Mouse (Mus musculus) lung, postnatal 0 days (tissue): ENCODE data around the gene Slc1a2. TPM values are rescaled to one million over a fixed set of nuclear protein-coding genes. Genes with fewer than 3 reads are reported as not detected.

Experiments used
- ATAC-seq: fragments of 200-750 bp; cut with Nextera tagmentation; 2 replicates; pipeline ENCODE4 v1.8.0; 2017; ENCODE audit warnings: moderate library complexity
- DNase-seq: peaks from one replicate; pipeline ENCODE4 v3.0.0-alpha.2; 2016; ENCODE audit warnings: low spot score
- H3K27ac ChIP-seq: fragments of 300-500 bp; sonication (generic); 2 replicates; pipeline ENCODE4 v1.5.1; 2014; ENCODE audit warnings: antibody characterized with exemption, mild to moderate bottlenecking, low read length, mixed read lengths
- H3K27me3 ChIP-seq: fragments of 300-500 bp; sonication (generic); replicated peaks from 2 replicates; pipeline ENCODE4 v1.6.1; 2014; ENCODE audit warnings: low read length, mixed read lengths; ENCODE audit not compliant: insufficient read depth
- H3K36me3 ChIP-seq: fragments of 300-500 bp; sonication (generic); 2 replicates; pipeline ENCODE4 v1.6.1; 2014; ENCODE audit warnings: low read length, mixed read lengths; ENCODE audit not compliant: insufficient read depth
- H3K4me1 ChIP-seq: fragments of 300-500 bp; sonication (generic); 2 replicates; pipeline ENCODE4 v1.6.1; 2014; ENCODE audit warnings: antibody characterized with exemption, low read depth, low read length, mixed read lengths; ENCODE audit not compliant: insufficient read depth
- H3K4me2 ChIP-seq: fragments of 300-500 bp; sonication (generic); replicated peaks from 2 replicates; pipeline ENCODE4 v1.6.1; 2014; ENCODE audit warnings: low read depth, mild to moderate bottlenecking, low read length, moderate library complexity, mixed read lengths
- H3K4me3 ChIP-seq: fragments of 300-500 bp; sonication (generic); 2 replicates; pipeline ENCODE4 v1.5.1; 2014; ENCODE audit warnings: low read depth, low read length
- H3K9ac ChIP-seq: fragments of 300-500 bp; sonication (generic); replicated peaks from 2 replicates; pipeline ENCODE4 v1.6.1; 2014; ENCODE audit warnings: low read depth, mild to moderate bottlenecking
- H3K9me3 ChIP-seq: fragments of 300-500 bp; sonication (generic); 2 replicates; pipeline ENCODE4 v1.6.1; 2016; ENCODE audit warnings: low read length, mixed read lengths
- CTCF ChIP-seq: IDR thresholded peaks from 2 replicates; pipeline ENCODE4 v1.5.1; 2016; ENCODE audit warnings: antibody characterized with exemption, mild to moderate bottlenecking
- EP300 ChIP-seq: IDR thresholded peaks from 2 replicates; pipeline ENCODE4 v1.6.1; 2016; ENCODE audit warnings: antibody characterized with exemption, mild to moderate bottlenecking, control low read depth
- WGBS: fragments of 180-500 bp; shearing (Covaris S2); extraction: QIAGEN DNeasy Blood & Tissue Kit; methylation state at CpG from one replicate; pipeline ENCODE4 v1.1.7; 2014; 5-methylcytosine and 5-hydroxymethylcytosine counted together
- polyA plus RNA-seq: library from polyadenylated mRNA; unstranded; fragments of >200 nt; fragmentation: Nextera tagmentation; extraction: Ambion mirVana; gene quantifications from 2 replicates; pipeline ENCODE4 v1.2.1, GENCODE M21; 2015

Slc1a2 gene
- polyA plus RNA-seq, result 0.50 and 0.87 TPM in 2 replicates

- DNase-seq, result peak; percentile 23
- no peak within 1 kb of the TSS for H3K27ac ChIP-seq
- no peak for ATAC-seq
- no peak within 1 kb of the TSS for H3K9ac ChIP-seq
- H3K9me3 ChIP-seq, result no peaks in the 10 kb centered on the region
- peak within 1 kb of the TSS; percentile 53 for H3K4me3 ChIP-seq
- no peaks in the 10 kb centered on the region for H3K4me1 ChIP-seq
- under 1% methylated on average over 19 of the region's 20 CpGs for WGBS
- H3K27me3 ChIP-seq, result peaks cover 19% of the 10 kb centered on the region
- no peaks in the 10 kb centered on the region for H3K36me3 ChIP-seq
- H3K4me2 ChIP-seq, result peak within 1 kb of the TSS; percentile 95
- TF ChIP-seq EP300, result no peak
- no peak for TF ChIP-seq CTCF
Observed at GRCm38 (mm10) chr2:102658163-102658660, at the start of gene Slc1a2. Gene Slc1a2 (plus strand): TSS chr2:102658659.

GRCm38 (mm10) chr2:102610485-102610884 lies 48.0 kb upstream of the Slc1a2 start:
- no peaks in the 10 kb centered on the region for H3K27me3 ChIP-seq
- TF ChIP-seq CTCF (no peak), EP300 (no peak)
- WGBS, result 93% methylated on average over 4 of the region's 4 CpGs
- H3K4me3 ChIP-seq, result no peak overlapping the region
- ATAC-seq (no peak), DNase-seq (no peak)
- H3K4me1 ChIP-seq, result no peaks in the 10 kb centered on the region
- no peaks in the 10 kb centered on the region for H3K36me3 ChIP-seq
- no peak overlapping the region for H3K27ac ChIP-seq
- H3K4me2 ChIP-seq, result no peak overlapping the region
- H3K9me3 ChIP-seq, result no peaks in the 10 kb centered on the region
- H3K9ac ChIP-seq, result no peak overlapping the region

GRCm38 (mm10) chr2:102616637-102617036 lies 41.8 kb upstream of the Slc1a2 start:
- DNase-seq (no peak), ATAC-seq (no peak)
- Histone ChIP-seq H3K27ac (no peak overlapping the region), H3K4me1 (no peaks in the 10 kb centered on the region), H3K4me2 (no peak overlapping the region), H3K27me3 (no peaks in the 10 kb centered on the region), H3K9me3 (no peaks in the 10 kb centered on the region), H3K4me3 (no peak overlapping the region), H3K36me3 (no peaks in the 10 kb centered on the region), H3K9ac (no peak overlapping the region)
- TF ChIP-seq CTCF (no peak), EP300 (no peak)
- 53% methylated on average over 2 of the region's 2 CpGs for WGBS

GRCm38 (mm10) chr2:102620744-102621429 lies 37.6 kb upstream of the Slc1a2 start:
- Histone ChIP-seq H3K27ac (no peak overlapping the region), H3K4me1 (no peaks in the 10 kb centered on the region), H3K36me3 (no peaks in the 10 kb centered on the region), H3K9me3 (no peaks in the 10 kb centered on the region), H3K27me3 (no peaks in the 10 kb centered on the region), H3K4me2 (no peak overlapping the region), H3K9ac (no peak overlapping the region), H3K4me3 (no peak overlapping the region)
- no peak for ATAC-seq
- WGBS, result 84% methylated on average over 12 of the region's 12 CpGs
- no peak for TF ChIP-seq CTCF
- no peak for TF ChIP-seq EP300
- DNase-seq, result no peak

- Histone ChIP-seq H3K9me3 (no peaks in the 10 kb centered on the region), H3K27ac (no peak overlapping the region), H3K9ac (no peak overlapping the region), H3K4me1 (no peaks in the 10 kb centered on the region), H3K4me2 (no peak overlapping the region), H3K27me3 (no peaks in the 10 kb centered on the region), H3K4me3 (no peak overlapping the region), H3K36me3 (no peaks in the 10 kb centered on the region)
- ATAC-seq, result no peak
- WGBS, result 77% methylated on average over 5 of the region's 5 CpGs
- DNase-seq, result no peak
- TF ChIP-seq CTCF (no peak), EP300 (no peak)
Observed at GRCm38 (mm10) chr2:102622176-102622575, 36.3 kb upstream of the Slc1a2 start.

GRCm38 (mm10) chr2:102622943-102623342 lies 35.5 kb upstream of the Slc1a2 start:
- no peaks in the 10 kb centered on the region for H3K36me3 ChIP-seq
- no peak overlapping the region for H3K27ac ChIP-seq
- DNase-seq (no peak), ATAC-seq (no peak)
- TF ChIP-seq EP300, result no peak
- H3K9me3 ChIP-seq, result no peaks in the 10 kb centered on the region
- no peak overlapping the region for H3K9ac ChIP-seq
- no peak overlapping the region for H3K4me3 ChIP-seq
- H3K4me2 ChIP-seq, result no peak overlapping the region
- H3K4me1 ChIP-seq, result no peaks in the 10 kb centered on the region
- no peaks in the 10 kb centered on the region for H3K27me3 ChIP-seq

GRCm38 (mm10) chr2:102624538-102624937 lies 33.9 kb upstream of the Slc1a2 start:
- Histone ChIP-seq H3K27ac (no peak overlapping the region), H3K9me3 (no peaks in the 10 kb centered on the region), H3K36me3 (no peaks in the 10 kb centered on the region), H3K27me3 (no peaks in the 10 kb centered on the region), H3K4me3 (no peak overlapping the region), H3K9ac (no peak overlapping the region), H3K4me1 (no peaks in the 10 kb centered on the region), H3K4me2 (no peak overlapping the region)
- 94% methylated on average over 1 of the region's 1 CpGs for WGBS
- TF ChIP-seq CTCF (no peak), EP300 (no peak)
- ATAC-seq (no peak), DNase-seq (no peak)
